Mouse (Mus musculus) neural tube, embryonic 12.5 days (tissue): ENCODE measurements around the gene Lrrc28. TPM values are rescaled to one million over a fixed set of nuclear protein-coding genes. Genes with fewer than 3 reads are reported as not detected.

ENCODE experiments used
- ATAC-seq: fragments of 200-750 bp; cut with Nextera tagmentation; 2 replicates; pipeline ENCODE4 v1.8.0; 2017; ENCODE audit warnings: low read depth, mild to moderate bottlenecking, moderate TSS enrichment, moderate library complexity; ENCODE audit not compliant: low FRiP score
- H3K27ac ChIP-seq: fragments of 300-500 bp; sonication (generic); 2 replicates; pipeline ENCODE4 v1.5.1; 2016
- H3K27me3 ChIP-seq: fragments of 300-500 bp; sonication (generic); replicated peaks from 2 replicates; pipeline ENCODE4 v1.6.1; 2016; ENCODE audit warnings: mild to moderate bottlenecking
- H3K36me3 ChIP-seq: fragments of 300-500 bp; sonication (generic); 2 replicates; pipeline ENCODE4 v1.6.1; 2016; ENCODE audit warnings: mild to moderate bottlenecking
- H3K4me1 ChIP-seq: fragments of 300-500 bp; sonication (generic); 2 replicates; pipeline ENCODE4 v1.6.1; 2016
- H3K4me2 ChIP-seq: fragments of 300-500 bp; sonication (generic); replicated peaks from 2 replicates; pipeline ENCODE4 v1.6.1; 2016; ENCODE audit warnings: mild to moderate bottlenecking
- H3K4me3 ChIP-seq: fragments of 300-500 bp; sonication (generic); 2 replicates; pipeline ENCODE4 v1.5.1; 2016
- H3K9ac ChIP-seq: fragments of 300-500 bp; sonication (generic); 2 replicates; pipeline ENCODE4 v1.6.1; 2016; ENCODE audit warnings: mild to moderate bottlenecking
- H3K9me3 ChIP-seq: fragments of 300-500 bp; sonication (generic); 2 replicates; pipeline ENCODE4 v1.6.1; 2016; ENCODE audit warnings: mild to moderate bottlenecking
- WGBS: fragments of 180-500 bp; shearing (Covaris S2); methylation state at CpG from one replicate; pipeline ENCODE4 v1.1.7; 2016; 5-methylcytosine and 5-hydroxymethylcytosine counted together
- polyA plus RNA-seq: library from polyadenylated mRNA; unstranded; fragments of >200 nt; fragmentation: Nextera tagmentation; extraction: Ambion mirVana; gene quantifications from 2 replicates; pipeline ENCODE4 v1.2.1, GENCODE M21; 2016

Gene Lrrc28
- polyA plus RNA-seq, 1 experiment from 2014 or later = 35.6 TPM

DNA sequence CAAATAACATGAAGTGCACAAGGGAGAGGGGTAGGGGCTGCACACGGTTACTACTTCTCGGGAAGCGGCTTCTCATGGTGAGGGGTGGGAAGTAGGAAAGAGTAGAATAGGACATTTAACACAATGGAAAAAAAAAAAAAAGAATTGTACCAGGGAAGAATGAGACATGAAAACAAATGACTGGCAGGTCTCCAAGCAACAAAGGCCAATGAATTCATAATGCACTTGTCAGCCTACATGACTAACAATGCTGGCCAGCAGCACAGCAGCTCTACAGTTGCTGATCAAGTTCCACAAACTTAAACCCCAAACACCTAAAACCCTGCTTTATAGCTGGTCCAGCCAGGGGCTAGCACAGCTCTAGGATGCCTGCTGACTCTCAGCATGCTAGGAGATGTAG, 6.1 kb downstream of the Lrrc28 start:
- 74% methylated on average over 3 of the region's 3 CpGs for WGBS
- ATAC-seq = no peak
- Histone ChIP-seq H3K36me3 (peaks cover 16% of the 10 kb centered on the region; the same call in 1 of the 2 replicates), H3K4me2 (no peak overlapping the region), H3K9me3 (no peaks in the 10 kb centered on the region), H3K27me3 (no peaks in the 10 kb centered on the region), H3K27ac (no peak overlapping the region), H3K4me1 (peaks cover 4% of the 10 kb centered on the region; the same call in 1 of the 2 replicates), H3K9ac (no peak overlapping the region), H3K4me3 (no peak overlapping the region)

DNA sequence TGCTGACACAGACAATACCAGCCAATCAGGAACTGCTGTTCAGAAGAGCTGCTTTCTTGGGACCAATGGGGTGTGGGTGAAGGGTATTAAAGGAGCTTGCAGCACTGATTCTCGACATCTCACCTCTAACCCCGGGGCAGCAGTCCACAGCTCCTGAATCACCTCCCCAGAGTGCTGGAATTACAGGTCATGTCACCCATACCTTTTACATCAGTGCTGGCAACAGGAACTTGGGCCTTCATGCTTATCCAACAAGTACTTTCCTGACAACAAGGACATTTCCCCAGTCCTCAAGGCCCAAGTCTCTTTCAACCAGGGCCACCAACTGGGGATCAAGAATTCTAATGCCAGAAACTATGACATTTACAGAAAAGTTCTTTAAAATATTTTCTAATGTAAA, 8.9 kb downstream of the Lrrc28 start:
- Histone ChIP-seq H3K4me1 (no peaks in the 10 kb centered on the region), H3K27me3 (no peaks in the 10 kb centered on the region), H3K4me2 (no peak overlapping the region), H3K4me3 (no peak overlapping the region), H3K27ac (no peak overlapping the region), H3K9ac (no peak overlapping the region), H3K9me3 (peaks cover 4% of the 10 kb centered on the region; the same call in 1 of the 2 replicates), H3K36me3 (peaks cover 21% of the 10 kb centered on the region; the same call in 1 of the 2 replicates)
- WGBS = 71% methylated on average over 2 of the region's 2 CpGs
- ATAC-seq = no peak

DNA sequence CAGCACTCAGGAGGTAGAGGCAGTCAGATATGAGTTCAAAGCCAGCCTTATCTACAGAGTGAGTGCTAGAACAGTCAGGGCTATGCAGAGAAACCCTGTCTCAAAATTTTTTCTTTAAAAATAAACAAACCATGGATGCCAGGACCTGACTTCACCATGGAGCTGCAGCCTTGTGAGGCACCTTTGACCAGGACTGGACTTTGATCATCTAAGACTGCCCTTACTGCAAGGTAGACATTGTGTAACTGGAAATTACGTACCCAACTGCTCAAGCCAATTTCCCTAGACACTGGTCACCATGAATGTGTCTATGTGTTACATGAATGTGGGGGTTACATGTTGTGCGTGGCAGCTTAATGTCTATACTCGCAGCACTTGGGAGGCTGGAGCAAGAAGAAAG, 10.9 kb downstream of the Lrrc28 start:
- ATAC-seq = no peak
- Histone ChIP-seq H3K27me3 (no peaks in the 10 kb centered on the region), H3K4me3 (no peak overlapping the region), H3K9me3 (peaks cover 4% of the 10 kb centered on the region; the same call in 1 of the 2 replicates), H3K27ac (no peak overlapping the region), H3K36me3 (peaks cover 12% of the 10 kb centered on the region; the same call in 1 of the 2 replicates), H3K9ac (no peak overlapping the region), H3K4me2 (no peak overlapping the region), H3K4me1 (no peaks in the 10 kb centered on the region)
- WGBS = 92% methylated on average over 3 of the region's 3 CpGs

DNA sequence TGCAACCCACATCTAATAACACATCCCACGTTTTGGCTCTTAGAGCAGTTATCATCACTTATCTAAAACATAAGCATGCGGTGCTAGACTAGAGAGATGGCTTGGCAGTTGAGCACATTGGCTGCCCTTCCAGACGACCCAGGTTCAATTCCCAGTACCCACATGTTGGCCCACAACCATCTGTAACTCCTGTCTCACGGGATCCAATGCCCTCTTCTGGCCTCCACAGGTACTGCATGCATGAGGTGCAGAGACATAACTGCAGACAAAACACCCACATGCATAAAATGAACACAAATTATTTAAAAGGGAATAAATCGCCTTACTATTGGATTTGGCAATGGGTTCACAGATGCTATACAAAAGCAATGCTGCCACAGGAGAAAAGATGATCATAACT, 12.7 kb downstream of the Lrrc28 start:
- Histone ChIP-seq H3K36me3 (peaks cover 9% of the 10 kb centered on the region; the same call in 1 of the 2 replicates), H3K9ac (no peak overlapping the region), H3K9me3 (peaks cover 4% of the 10 kb centered on the region; the same call in 1 of the 2 replicates), H3K4me1 (no peaks in the 10 kb centered on the region), H3K27ac (no peak overlapping the region), H3K27me3 (no peaks in the 10 kb centered on the region), H3K4me2 (no peak overlapping the region), H3K4me3 (no peak overlapping the region)
- 84% methylated on average over 5 of the region's 5 CpGs for WGBS
- no peak for ATAC-seq

DNA sequence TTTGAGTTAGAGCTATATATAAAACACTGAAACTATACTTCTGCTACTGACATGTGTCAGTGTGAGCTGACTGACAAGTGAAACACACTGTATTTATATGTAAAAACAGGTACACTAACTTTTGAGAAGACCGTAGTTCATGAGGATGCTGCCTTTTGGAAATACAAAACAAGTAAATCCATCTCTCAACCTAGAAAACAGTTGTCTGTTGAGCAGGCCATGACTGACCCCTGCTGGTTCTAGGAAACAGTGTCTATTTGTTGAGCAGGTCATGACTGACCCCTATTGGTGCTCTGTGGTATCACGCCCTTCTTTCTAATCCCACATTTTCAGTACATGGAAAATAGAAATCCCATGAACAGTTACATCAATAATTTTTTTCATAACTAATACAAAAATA, 14.3 kb downstream of the Lrrc28 start:
- H3K27ac ChIP-seq = no peak overlapping the region
- no peak overlapping the region for H3K4me2 ChIP-seq
- no peak overlapping the region for H3K4me3 ChIP-seq
- H3K27me3 ChIP-seq = no peaks in the 10 kb centered on the region
- no peak overlapping the region for H3K9ac ChIP-seq
- ATAC-seq = no peak; the same call in 1 of the 2 replicates
- peaks cover 4% of the 10 kb centered on the region; the same call in 1 of the 2 replicates for H3K9me3 ChIP-seq
- H3K4me1 ChIP-seq = no peaks in the 10 kb centered on the region
- WGBS = 25% methylated on average over 2 of the region's 2 CpGs
- peaks cover 12% of the 10 kb centered on the region; the same call in 1 of the 2 replicates for H3K36me3 ChIP-seq

DNA sequence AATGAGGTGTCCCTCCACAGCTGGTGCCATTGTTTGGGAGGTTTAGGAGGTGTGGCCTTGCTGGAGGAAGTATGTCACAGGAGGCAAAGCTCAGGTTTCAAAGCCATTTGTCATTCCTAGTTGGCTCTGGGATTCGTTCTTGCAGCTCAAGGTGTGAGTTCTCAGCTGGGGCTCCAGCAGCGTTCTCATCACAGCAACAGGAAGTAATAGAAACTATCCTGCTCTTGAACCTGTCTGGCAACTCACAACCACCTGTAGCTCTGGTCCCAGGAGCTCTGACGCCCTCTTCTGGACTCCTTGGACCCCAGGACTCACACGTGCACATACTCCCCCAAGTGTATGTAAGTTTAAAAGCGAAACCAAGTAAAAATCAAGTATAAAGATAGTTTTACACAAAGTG, 15.4 kb downstream of the Lrrc28 start:
- Histone ChIP-seq H3K4me2 (no peak overlapping the region), H3K27ac (no peak overlapping the region), H3K4me1 (no peaks in the 10 kb centered on the region), H3K36me3 (peaks cover 12% of the 10 kb centered on the region; the same call in 1 of the 2 replicates), H3K27me3 (no peaks in the 10 kb centered on the region), H3K9ac (no peak overlapping the region), H3K9me3 (peaks cover 4% of the 10 kb centered on the region; the same call in 1 of the 2 replicates), H3K4me3 (no peak overlapping the region)
- 43% methylated on average over 5 of the region's 5 CpGs for WGBS
- no peak for ATAC-seq

DNA sequence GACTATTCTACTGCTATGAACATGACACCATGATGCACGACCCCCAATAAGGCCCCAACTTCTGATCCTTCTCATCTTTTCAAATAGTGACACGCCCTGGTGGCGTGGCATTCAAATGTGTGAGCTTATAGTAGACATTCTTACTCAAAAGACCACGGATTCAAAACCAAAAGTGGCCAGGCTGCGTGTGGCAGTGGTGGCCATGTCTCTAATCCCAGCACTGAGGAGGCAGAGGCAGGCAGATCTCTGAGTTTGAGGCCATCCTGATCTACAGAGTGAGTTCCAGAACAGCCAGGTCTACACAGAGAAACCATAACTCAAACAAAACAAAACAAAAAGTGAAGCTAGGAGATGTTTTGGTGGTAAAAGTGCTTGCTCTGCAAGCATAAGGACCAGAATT, 18.4 kb downstream of the Lrrc28 start:
- 90% methylated on average over 5 of the region's 5 CpGs for WGBS
- Histone ChIP-seq H3K4me3 (no peak overlapping the region), H3K4me1 (no peaks in the 10 kb centered on the region), H3K9me3 (no peaks in the 10 kb centered on the region), H3K4me2 (no peak overlapping the region), H3K27me3 (no peaks in the 10 kb centered on the region), H3K9ac (no peak overlapping the region), H3K27ac (no peak overlapping the region), H3K36me3 (peaks cover 7% of the 10 kb centered on the region; the same call in 1 of the 2 replicates)
- no peak for ATAC-seq

DNA sequence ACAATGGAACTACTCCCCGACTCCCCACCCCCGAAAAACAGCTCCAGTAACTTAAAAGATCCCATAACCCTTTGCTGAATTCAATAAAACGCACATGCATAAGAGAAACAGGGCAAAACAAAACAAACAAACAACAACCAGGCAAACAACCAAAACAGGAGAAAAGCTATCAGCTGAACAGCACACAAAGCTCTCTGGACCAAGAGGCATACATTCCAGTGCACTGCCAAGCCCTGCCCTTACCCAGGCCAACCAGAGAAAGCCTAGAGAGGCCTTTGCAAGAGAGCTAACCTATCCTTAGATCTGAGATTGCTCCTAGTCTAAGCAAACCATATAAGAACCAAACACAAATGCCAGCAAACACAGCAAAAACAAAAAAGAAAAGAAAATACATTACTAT, 22.9 kb downstream of the Lrrc28 start:
- no peak for ATAC-seq
- H3K27ac ChIP-seq = no peak overlapping the region
- no peaks in the 10 kb centered on the region for H3K27me3 ChIP-seq
- no peak overlapping the region for H3K4me3 ChIP-seq
- no peak overlapping the region for H3K4me2 ChIP-seq
- no peak overlapping the region for H3K9ac ChIP-seq
- 69% methylated on average over 3 of the region's 3 CpGs for WGBS
- peaks cover 6% of the 10 kb centered on the region; the same call in 1 of the 2 replicates for H3K36me3 ChIP-seq
- H3K9me3 ChIP-seq = no peaks in the 10 kb centered on the region
- no peaks in the 10 kb centered on the region for H3K4me1 ChIP-seq

DNA sequence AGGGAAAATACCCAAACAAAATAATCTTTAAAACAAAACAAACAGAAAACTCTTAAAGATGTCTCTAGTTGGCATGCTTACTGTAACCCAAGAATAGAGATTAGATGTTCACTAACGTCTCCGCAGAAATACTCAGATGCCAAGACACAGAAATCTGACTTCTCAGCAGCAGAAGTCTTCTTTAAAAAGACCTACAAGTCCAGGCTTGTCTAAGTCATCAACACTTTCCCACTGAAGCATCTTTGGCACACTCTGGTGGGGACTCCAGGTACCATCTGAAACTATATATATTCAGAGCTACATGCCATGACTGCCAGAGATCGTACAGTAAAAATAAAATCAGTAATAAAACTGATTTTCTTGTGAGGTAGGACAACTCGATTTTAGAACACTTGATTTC, 25.2 kb downstream of the Lrrc28 start:
- no peaks in the 10 kb centered on the region; the same call in 1 of the 2 replicates for H3K36me3 ChIP-seq
- H3K4me1 ChIP-seq = no peaks in the 10 kb centered on the region
- H3K4me3 ChIP-seq = no peak overlapping the region
- no peak for ATAC-seq
- H3K9ac ChIP-seq = no peak overlapping the region
- H3K27me3 ChIP-seq = no peaks in the 10 kb centered on the region
- no peak overlapping the region for H3K4me2 ChIP-seq
- H3K27ac ChIP-seq = no peak overlapping the region
- 84% methylated on average over 4 of the region's 4 CpGs for WGBS
- no peaks in the 10 kb centered on the region for H3K9me3 ChIP-seq

DNA sequence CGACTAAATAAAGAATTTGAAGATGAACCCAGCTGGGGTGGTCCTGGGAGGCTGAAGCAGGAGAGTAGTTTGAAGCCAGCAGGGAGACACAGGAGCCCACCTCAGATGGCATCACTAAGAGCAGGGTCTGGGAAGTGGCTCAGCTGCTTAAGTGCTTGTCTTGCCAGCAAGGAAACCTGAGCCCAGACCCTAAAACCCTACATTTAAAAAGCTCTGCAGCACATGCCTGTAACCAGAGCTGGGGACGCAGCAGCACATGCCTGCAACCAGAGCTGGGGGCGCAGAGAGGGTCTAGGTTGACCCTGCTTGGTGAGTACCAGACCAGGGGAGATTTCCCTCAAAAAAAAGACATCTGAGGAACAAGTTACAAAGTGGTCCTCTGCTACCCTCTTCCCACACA, 26.8 kb downstream of the Lrrc28 start:
- ATAC-seq = no peak
- Histone ChIP-seq H3K4me1 (no peaks in the 10 kb centered on the region; the same call in 1 of the 2 replicates), H3K9me3 (no peaks in the 10 kb centered on the region), H3K27ac (no peak overlapping the region), H3K4me3 (no peak overlapping the region), H3K27me3 (no peaks in the 10 kb centered on the region), H3K9ac (no peak overlapping the region), H3K4me2 (no peak overlapping the region), H3K36me3 (no peaks in the 10 kb centered on the region; the same call in 1 of the 2 replicates)
- 83% methylated on average over 3 of the region's 3 CpGs for WGBS

DNA sequence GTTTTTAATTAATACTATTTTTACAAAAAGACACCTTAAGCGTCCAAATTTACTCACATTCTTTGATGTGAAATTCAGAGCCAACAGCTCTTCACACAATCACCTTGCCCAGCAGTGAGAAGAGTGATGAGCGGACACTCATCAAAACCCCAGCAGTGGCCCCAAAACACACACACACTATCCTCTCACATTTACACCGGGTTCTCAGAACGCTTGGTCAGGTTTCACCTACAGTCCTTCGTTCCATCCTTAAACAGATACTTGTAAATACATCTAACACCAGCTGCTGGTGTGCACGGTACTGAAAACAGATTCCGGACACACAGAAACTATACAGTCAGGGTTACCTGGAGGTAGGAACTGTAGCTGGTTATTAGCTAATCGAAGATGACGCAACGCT, 27.4 kb downstream of the Lrrc28 start:
- Histone ChIP-seq H3K4me3 (no peak overlapping the region), H3K27ac (no peak overlapping the region), H3K9me3 (no peaks in the 10 kb centered on the region), H3K4me1 (no peaks in the 10 kb centered on the region; the same call in 1 of the 2 replicates), H3K36me3 (no peaks in the 10 kb centered on the region; the same call in 1 of the 2 replicates), H3K9ac (no peak overlapping the region), H3K27me3 (no peaks in the 10 kb centered on the region), H3K4me2 (no peak overlapping the region)
- WGBS = 92% methylated on average over 10 of the region's 10 CpGs
- no peak for ATAC-seq

DNA sequence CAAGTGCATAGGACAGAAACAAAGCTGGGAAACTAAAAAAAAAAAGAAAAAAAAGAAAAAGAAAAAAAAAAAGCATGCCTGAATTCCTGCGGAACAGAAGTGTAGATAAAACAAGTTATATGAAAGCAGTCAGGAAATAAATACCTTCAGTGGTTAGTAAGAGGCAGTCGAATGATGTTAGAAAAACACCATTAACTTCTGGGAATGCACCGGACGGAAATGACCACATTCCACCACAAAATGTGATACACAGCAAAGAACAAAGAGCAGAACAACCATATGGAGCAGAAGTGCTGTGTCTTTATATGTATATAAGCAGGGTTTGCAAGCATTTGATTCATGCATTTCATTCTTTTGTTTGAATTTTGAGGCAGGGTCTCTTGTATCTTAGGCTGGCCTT, 28.2 kb downstream of the Lrrc28 start:
- Histone ChIP-seq H3K4me1 (no peaks in the 10 kb centered on the region; the same call in 1 of the 2 replicates), H3K4me2 (no peak overlapping the region), H3K36me3 (no peaks in the 10 kb centered on the region; the same call in 1 of the 2 replicates), H3K9ac (no peak overlapping the region), H3K4me3 (no peak overlapping the region), H3K27me3 (no peaks in the 10 kb centered on the region), H3K27ac (no peak overlapping the region), H3K9me3 (no peaks in the 10 kb centered on the region)
- 84% methylated on average over 4 of the region's 4 CpGs for WGBS
- no peak for ATAC-seq

DNA sequence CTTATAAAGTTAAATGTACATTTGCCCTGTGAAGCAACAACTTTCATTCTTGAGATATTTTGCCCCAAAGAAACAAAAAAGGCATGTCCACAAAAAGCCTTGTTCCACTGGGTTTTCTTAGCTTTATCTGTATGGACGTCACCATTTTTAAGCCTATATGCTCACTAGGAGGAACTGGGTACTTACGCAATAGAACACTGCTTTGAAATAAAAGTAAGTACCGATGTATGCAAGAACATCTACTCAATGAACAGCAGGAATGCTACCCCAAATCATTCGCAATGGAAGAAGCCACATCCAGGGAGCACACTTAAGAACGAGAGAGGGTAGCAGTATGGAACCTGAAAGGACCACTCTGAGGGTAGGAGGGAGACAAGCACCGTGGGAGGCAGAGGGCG, 30.6 kb downstream of the Lrrc28 start:
- Histone ChIP-seq H3K4me3 (no peak overlapping the region), H3K9me3 (no peaks in the 10 kb centered on the region), H3K27ac (no peak overlapping the region), H3K9ac (no peak overlapping the region), H3K4me1 (no peaks in the 10 kb centered on the region; the same call in 1 of the 2 replicates), H3K36me3 (no peaks in the 10 kb centered on the region; the same call in 1 of the 2 replicates), H3K4me2 (no peak overlapping the region), H3K27me3 (no peaks in the 10 kb centered on the region)
- 85% methylated on average over 7 of the region's 7 CpGs for WGBS
- no peak for ATAC-seq
